Mouse (Mus musculus) sigmoid colon, adult 10 weeks (tissue): ENCODE results near the gene Zscan26. TPM values are rescaled to one million over a fixed set of nuclear protein-coding genes. Genes with fewer than 3 reads are reported as not detected.

Experiments used
- polyA plus RNA-seq: library from polyadenylated mRNA; stranded (reverse); fragments of 350-450 nt; fragmentation: Illumina TruSeq; extraction: RNeasy Lipid Tissue Mini Kit (QIAGEN cat#74804); gene quantifications from one replicate; pipeline ENCODE4 v1.2.3, GENCODE M21; 2014; ENCODE audit warnings: low read depth, low replicate concordance

Gene Zscan26
- polyA plus RNA-seq, result 116 TPM

DNA sequence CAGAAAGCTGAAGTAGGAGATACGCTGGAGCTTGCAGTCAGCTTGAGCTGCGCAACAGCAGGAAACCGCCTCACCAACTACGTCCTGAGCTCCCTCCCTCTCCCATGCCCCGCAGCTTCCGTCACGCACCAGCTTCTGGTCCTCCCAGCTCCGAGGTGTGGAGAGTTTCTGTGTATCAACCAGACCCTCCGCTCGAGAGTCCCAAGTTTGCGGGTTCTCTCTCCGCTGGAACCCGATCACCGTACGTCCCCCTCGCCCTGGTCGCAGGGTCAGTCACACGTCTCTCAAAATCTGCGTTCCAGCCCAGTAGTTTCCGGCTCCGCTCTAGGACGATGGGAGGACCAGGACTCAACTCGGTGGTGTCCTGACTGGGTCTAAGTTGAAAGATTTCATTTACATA lies at the start of gene Zscan26:
Gene Zscan26, minus strand, starts transcription at position 282 of the 400 bp plus-strand sequence.

DNA sequence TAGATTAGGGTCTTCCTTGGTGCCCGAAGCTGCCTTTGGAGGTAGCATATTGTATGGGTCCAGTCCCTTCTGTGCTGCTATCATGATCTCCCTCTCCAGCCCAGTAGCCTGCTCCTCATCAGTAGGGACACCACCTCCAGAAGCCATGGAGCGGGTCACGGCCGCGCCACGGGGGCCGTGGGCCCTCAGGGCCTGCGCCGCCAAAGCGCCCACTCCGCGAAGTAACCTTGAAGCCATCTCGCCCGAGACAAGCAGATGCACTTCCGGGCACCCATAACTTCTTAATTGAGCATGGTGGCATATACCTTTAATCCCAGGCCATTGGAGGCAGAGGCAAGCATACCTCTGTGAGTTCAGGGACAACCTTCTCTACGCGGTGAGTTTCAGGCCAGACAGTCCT lies 47.7 kb upstream of the Zscan26 start, which contains the start of gene Gm11273:
Gene Gm11273, minus strand, starts transcription at position 237 of the 400 bp plus-strand sequence.

DNA sequence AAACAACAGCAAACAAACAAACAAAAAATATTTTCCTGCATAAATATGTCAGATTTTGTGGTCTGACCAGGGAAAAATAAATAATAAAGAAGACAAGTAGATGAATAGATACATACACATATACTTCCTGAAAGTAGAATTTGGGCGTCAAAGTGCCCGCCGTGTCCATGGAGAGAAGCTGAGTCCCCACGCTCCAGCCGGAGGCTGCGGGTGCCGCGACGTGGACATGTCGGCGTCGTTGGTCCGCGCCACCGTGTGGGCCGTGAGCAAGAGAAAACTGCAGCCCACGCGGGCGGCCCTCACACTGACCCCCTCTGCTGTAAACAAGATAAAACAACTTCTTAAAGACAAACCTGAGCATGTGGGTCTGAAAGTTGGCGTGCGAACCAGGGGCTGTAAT lies 41.5 kb upstream of the Zscan26 start, which contains the start of gene AK157302:
Gene AK157302, plus strand, starts transcription at position 144 of the 400 bp plus-strand sequence.

DNA sequence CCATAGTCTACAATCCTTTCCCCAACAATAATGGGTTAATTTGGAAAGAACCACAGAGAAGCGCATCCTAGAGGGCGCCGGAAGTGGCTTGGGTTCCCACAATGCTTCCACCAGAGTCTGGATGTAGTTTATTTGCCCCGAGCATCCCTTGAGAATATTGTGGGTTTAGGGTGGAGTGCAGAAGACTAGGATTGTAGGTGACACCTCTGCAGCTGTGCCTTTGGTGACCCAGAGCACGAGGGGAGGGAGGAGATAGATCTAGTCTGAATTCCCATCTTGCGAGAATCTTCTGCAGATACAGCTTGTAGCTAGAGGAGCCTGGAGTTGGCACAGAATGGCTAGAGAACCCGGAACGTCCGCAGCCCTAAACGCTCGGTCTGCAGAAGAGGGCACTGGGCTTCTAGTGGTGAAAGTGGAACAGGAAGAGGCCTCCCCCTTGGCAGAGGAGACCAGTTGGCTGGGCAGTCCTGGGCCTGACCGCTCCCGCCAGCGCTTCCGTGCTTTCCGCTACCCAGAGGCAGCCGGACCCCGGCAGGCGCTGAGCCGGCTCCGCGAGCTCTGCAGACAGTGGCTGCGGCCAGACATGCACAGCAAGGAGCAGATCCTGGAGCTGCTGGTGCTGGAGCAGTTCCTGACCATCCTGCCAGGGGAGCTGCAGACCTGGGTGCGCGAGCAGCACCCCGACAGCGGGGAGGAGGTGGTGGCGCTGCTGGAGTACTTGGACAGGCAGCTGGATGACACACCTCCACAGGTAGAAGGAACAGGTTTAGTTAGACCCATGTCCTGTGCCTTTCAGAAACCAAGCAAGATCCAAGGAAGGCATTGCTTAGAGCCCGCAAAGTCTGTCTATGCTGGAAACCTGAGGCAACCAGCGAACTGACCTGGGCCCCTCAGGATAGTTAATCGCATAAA lies 25.5 kb upstream of the Zscan26 start, which contains the start of the genes Zkscan4 and Gm10065:
Gene Zkscan4, plus strand, starts transcription at position 149 of the 912 bp plus-strand sequence.
Gene Gm10065, minus strand, starts transcription at position 683 of the 912 bp plus-strand sequence.

DNA sequence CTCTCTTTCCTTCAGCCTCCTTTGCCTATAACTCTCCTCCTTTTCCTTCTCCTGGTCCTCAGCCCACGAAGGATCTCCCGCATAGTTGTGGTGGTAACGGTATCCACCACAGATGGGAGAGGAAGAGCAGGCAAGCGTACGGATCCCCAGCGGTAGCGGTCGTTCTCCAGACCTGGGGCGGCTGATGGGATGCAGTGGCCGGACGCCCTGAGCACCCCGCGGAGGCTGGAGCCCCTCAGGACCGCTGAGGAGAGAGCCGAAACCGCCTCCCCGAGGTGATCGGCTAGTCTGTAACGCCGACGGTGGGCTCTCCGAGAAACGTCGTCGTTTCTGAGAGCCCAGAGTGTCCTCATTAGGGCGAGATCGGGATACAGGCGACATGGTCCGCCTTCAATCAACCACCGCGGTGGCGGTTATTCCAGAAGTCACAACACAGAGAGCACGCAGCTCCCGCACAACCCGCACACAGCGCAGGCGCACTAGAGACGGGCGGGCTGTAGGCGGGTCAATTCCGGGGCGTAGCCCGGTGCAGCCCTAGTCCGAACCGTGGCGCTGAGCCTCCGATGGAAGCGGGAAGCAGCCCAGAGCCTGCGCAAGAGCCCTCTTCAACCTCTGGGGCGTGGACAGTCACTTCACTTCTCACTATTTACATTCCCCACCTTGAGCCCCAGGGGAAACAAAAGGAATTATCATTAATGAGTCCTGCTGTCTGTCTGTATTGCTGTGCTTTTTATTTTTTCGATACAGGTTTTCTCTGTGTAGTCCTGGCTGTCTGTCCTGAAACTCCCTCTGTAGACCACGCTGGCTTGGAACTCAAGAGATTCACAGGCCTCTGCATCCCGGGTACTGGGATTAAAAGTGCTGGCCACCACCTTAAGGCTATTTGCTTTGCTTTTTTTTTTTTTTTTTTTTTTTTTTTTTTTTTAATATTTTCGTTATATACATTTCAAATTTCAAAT lies 14.8 kb upstream of the Zscan26 start, which contains the start of gene Nkapl:
Gene Nkapl, minus strand, starts transcription at position 449 of the 959 bp plus-strand sequence.

DNA sequence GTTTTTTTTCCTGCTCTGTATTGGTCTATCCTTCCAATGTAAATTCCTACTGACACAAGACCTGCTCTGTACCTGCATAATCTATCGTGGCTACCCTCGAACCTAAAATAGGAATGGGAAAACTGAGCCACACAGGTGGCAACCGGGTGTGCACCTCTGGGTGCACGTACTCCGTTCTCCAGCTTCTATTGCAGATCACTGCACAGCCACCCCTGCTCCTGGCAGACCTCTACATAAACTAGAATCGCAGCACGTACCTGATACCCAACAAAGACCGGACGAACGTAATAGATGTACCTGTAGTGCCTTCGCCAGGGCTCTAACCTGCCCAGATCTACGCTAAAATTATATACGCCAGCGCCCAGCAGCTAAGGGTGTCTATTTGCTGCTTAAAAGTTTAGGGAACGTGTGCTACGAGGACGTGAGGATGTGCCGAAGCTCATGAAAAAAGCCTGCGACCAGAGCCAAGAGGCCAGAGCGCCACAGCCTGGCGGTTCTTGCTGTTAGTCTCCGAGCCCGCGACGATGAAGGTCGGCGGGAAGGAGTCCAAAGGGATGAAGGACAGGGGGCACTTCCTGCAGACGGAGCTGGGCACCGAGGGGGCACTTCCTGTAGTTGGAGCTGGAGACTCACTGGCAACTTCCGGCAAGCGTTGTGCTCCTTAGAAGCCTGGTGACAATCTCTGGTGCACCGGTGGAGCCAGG lies 12.9 kb downstream of the Zscan26 start, which contains the start of gene Pgbd1:
Gene Pgbd1, minus strand, starts transcription at position 556 of the 704 bp plus-strand sequence.

DNA sequence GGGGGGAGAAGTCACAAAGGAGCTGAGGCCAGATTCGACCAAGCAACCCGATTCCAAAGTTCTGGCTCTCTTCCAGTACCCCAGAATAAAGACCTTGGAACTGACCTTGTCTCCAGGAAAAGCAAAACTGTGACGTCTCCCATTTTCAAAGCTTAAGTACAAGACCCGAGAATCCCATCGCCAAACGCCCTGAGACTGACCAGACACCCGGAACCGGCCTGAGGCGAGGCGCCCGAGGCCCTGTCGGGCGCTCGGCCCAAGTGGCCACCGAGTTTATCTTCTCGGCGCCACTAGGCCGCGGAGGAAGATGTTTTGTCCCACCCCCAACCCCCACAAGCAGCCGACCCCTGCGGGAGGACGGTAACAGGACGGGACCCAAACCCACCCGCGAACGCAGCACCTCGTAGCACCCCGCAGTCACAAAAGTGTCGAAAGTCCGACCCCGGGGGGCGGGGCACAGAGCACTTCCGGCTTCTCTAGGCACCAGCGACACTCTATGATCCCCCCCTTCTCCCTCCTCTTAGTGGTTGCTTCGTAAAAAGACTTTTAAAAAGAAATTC lies 51.2 kb downstream of the Zscan26 start, which contains the start of gene Zkscan3:
Gene Zkscan3, minus strand, starts transcription at position 469 of the 560 bp plus-strand sequence.

Other genes starting within 250 kb of the Zscan26 start
- gene Gpx5, start 161.0 kb downstream of the Zscan26 start, polyA plus RNA-seq, result 1.3 TPM
- not detected for gene Gpx6, start 141.6 kb downstream of the Zscan26 start, polyA plus RNA-seq
- gene Olfr1367, start 106.8 kb downstream of the Zscan26 start, polyA plus RNA-seq, result not detected
- gene Zscan12, start 90.9 kb downstream of the Zscan26 start, polyA plus RNA-seq, result 10.0 TPM
- gene Zkscan3, start 51.0 kb downstream of the Zscan26 start, polyA plus RNA-seq, result 121 TPM
- 3.1 TPM for gene Pgbd1, start 12.7 kb downstream of the Zscan26 start, polyA plus RNA-seq
- 0.50 TPM for gene Nkapl, start 14.8 kb upstream of the Zscan26 start, polyA plus RNA-seq
- 0.98 TPM for gene Zkscan4, start 25.2 kb upstream of the Zscan26 start, polyA plus RNA-seq
- not detected for gene Gm10065, start 25.7 kb upstream of the Zscan26 start, polyA plus RNA-seq
- 4.5 TPM for gene AK157302, start 41.5 kb upstream of the Zscan26 start, polyA plus RNA-seq
- gene Gm11273, start 47.7 kb upstream of the Zscan26 start, polyA plus RNA-seq, result not detected
- 33.2 TPM for gene Zkscan8, start 77.4 kb upstream of the Zscan26 start, polyA plus RNA-seq
- not detected for gene Olfr1366, start 89.1 kb upstream of the Zscan26 start, polyA plus RNA-seq
- not detected for gene Olfr1535, start 106.2 kb upstream of the Zscan26 start, polyA plus RNA-seq
- not detected for gene Olfr1364, start 128.0 kb upstream of the Zscan26 start, polyA plus RNA-seq
- gene Olfr1362, start 160.3 kb upstream of the Zscan26 start, polyA plus RNA-seq, result not detected
- not detected for gene Olfr11, start 188.8 kb upstream of the Zscan26 start, polyA plus RNA-seq
- not detected for gene Olfr1361, start 209.7 kb upstream of the Zscan26 start, polyA plus RNA-seq
- gene Olfr1360, start 223.7 kb upstream of the Zscan26 start, polyA plus RNA-seq, result not detected
- not detected for gene Olfr1359, start 244.4 kb upstream of the Zscan26 start, polyA plus RNA-seq